Mouse (Mus musculus): ENCODE measurements at regions not wholly inside any gene's neighbourhood (a gene's known extent, or its start where the extent isn't known, plus 50 kb on each side); places are given as distances from the start of the nearest gene placed in this dataset.

- TF ChIP-seq CTCF (conservative IDR thresholded peaks at IDR 0.05; ENCODE audit: low read length) (no peak), POU5F1 (IDR thresholded peaks at IDR 0.05; ENCODE audit: borderline replicate concordance, low read length) (peak; percentile 25; the same call in 1 of the 2 replicates)
These were observed 72.8 kb upstream of the Med14 start for GRCm38 (mm10) chrX:12834681-12835080.

All from E14TG2a.4 (cell line).